Mouse (Mus musculus) inflammation-experienced regulatory T-cells (primary cell): ENCODE measurements around the gene Lcn2. TPM values are rescaled to one million over a fixed set of nuclear protein-coding genes. Genes with fewer than 3 reads are reported as not detected.

Experiments
- polyA plus RNA-seq, 2 experiments: library from polyadenylated mRNA; unstranded; fragments of 100-300 nt; shearing (Covaris generic); gene quantifications; one replicate each; pipeline ENCODE4 v1.2.1; 2017

The Lcn2 gene
- not detected for polyA plus RNA-seq

DNA sequence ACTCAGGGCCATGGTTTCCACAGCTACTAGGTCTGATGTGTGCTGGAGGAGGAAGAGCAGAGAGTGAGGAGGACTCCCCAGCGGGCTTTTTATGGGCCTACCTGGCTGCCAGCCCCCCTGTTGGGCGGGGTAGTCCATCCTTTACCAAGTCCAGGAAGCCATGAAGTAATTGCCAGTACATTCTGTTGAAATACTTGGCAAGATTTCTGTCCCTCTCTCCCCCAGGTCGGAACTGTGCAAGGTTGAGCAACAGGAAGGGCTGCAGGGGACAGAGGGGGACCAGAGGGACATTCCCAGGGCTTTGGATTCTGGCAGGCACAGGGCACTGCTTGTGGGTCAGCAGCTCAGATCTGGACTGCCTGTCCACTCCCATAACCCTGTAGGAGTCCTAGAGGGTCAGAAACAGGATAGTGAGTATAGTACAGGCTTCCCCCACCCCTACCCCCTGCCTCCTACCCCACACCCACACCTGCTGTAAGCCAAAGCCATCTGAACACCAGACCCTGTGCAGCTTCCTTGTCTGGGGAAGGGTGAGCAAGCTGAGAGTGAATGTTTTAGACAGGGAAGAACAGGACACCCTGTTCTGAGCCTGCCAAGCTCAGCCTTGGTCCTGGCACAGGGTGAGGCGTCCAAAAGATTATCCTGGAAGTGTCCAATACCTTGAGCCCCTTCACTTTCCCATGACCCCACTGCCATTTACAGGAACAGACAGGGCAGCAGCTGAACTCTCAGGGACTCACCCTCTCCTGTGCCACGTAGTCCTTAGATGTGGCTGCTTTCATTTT lies at the start of gene Lcn2:
Gene Lcn2, minus strand, starts transcription at position 547 of the 785 bp plus-strand sequence.

GRCm38 (mm10) chr2:32395484-32395945 lies 7.5 kb upstream of the Lcn2 start, which contains the start of gene Ptges2:
Gene Ptges2 (plus strand): TSS chr2:32395896.

DNA sequence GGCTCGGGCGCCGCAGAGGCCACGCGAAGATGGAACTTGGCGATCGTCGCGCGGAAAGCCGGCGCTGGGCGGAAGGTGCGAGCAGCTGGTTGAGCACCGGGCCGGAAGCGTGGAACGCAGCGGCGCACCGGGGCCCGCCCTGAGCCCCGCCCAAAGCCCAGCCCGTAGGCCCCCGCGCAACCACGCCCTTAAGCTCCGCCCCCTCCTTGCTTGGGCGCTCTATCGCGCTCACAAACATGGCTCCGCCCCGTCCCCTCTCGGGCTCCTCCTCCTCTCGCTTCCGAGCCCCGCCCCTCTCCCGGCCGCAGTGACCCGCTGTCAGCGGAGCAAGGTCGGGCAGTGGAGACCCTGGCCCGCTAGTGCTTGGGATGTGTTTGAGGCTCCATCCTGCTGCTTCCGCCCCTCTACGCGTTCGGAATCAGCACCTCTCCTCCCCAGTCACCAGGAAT lies 6.3 kb downstream of the Lcn2 start, which contains the start of gene 1110008P14Rik:
Gene 1110008P14Rik, minus strand, starts transcription at position 164 of the 449 bp plus-strand sequence.

DNA sequence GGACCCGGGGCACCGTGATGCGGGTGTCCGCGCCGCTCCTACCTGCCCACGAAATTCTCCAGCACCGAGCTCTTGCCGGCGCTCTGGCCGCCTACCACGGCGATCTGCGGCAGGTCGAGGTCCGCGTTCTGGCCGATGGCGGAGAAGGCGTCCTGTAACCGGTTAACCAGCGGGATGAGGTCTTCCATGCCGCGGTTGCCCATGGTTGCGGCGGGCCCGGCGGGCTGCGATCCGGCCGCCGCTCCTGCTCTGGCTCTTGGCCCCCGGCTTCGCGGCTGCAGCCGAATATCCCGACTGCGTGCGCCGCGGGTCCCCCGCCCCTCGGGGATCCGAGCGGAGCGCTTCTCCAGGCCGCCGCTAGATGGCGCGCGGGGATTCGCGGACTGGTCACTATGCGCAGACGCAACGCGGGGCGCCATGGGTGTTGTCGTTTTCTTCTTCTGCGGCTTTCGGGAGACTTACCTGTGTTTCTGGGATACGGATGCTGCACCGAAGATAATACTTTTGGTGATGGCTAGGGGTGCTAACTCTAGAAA lies 35.0 kb downstream of the Lcn2 start, which contains the start of gene Dnm1:
Gene Dnm1, minus strand, starts transcription at position 332 of the 536 bp plus-strand sequence.

GRCm38 (mm10) chr2:32352151-32353006 lies 35.7 kb downstream of the Lcn2 start, which contains the start of gene Ciz1:
Gene Ciz1 (plus strand): TSS chr2:32352327.

Other genes starting within 250 kb of the Lcn2 start
- gene Prrc2b, start 237.2 kb downstream of the Lcn2 start, polyA plus RNA-seq = 10 to 100 TPM; 52.6 to 66.4 TPM
- 1 to 10 TPM; 6.6 to 7.3 TPM for gene Pomt1, start 151.7 kb downstream of the Lcn2 start, polyA plus RNA-seq
- gene Uck1, start 128.1 kb downstream of the Lcn2 start, polyA plus RNA-seq = 100 to 1,000 TPM in 1 of 2 experiments, 10 to 100 TPM in 1; 89.9 to 103 TPM
- gene Golga2, start 100.9 kb downstream of the Lcn2 start, polyA plus RNA-seq = 10 to 100 TPM; 41.9 to 42.0 TPM
- 100 to 1,000 TPM; 222 to 264 TPM for gene Swi5, start 100.2 kb downstream of the Lcn2 start, polyA plus RNA-seq
- 100 to 1,000 TPM; 110 to 117 TPM for gene Ciz1, start 35.9 kb downstream of the Lcn2 start, polyA plus RNA-seq
- gene Dnm1, start 34.9 kb downstream of the Lcn2 start, polyA plus RNA-seq = under 1 TPM; 0.07 to 0.88 TPM
- gene 1110008P14Rik, start 6.3 kb downstream of the Lcn2 start, polyA plus RNA-seq = 10 to 100 TPM; 61.9 to 74.2 TPM
- gene Ptges2, start 7.6 kb upstream of the Lcn2 start, polyA plus RNA-seq = 10 to 100 TPM; 17.9 to 24.6 TPM
- 10 to 100 TPM in 1 of 2 experiments, 1 to 10 TPM in 1; 8.7 to 14.3 TPM for gene Naif1, start 62.2 kb upstream of the Lcn2 start, polyA plus RNA-seq
- gene Slc25a25, start 63.2 kb upstream of the Lcn2 start, polyA plus RNA-seq = 10 to 100 TPM; 19.0 to 24.9 TPM
- gene Fam102a, start 147.1 kb upstream of the Lcn2 start, polyA plus RNA-seq = 100 to 1,000 TPM; 112 to 232 TPM
- gene Dpm2, start 182.6 kb upstream of the Lcn2 start, polyA plus RNA-seq = 100 to 1,000 TPM in 1 of 2 experiments, 10 to 100 TPM in 1; 73.9 to 113 TPM
- 1 to 10 TPM in 1 of 2 experiments, under 1 TPM in 1; 0.27 to 1.9 TPM for gene Pip5kl1, start 186.5 kb upstream of the Lcn2 start, polyA plus RNA-seq
- gene 9430097D07Rik, start 187.4 kb upstream of the Lcn2 start, polyA plus RNA-seq = under 1 TPM in 1 of 2 experiments, not detected in 1; 0.94 TPM
- 10 to 100 TPM; 32.7 to 45.6 TPM for gene St6galnac4, start 198.8 kb upstream of the Lcn2 start, polyA plus RNA-seq
- gene St6galnac6, start 211.5 kb upstream of the Lcn2 start, polyA plus RNA-seq = 1 to 10 TPM; 1.8 to 7.4 TPM
- 1 to 10 TPM in 1 of 2 experiments, under 1 TPM in 1; 0.07 to 1.8 TPM for gene Ak1, start 233.5 kb upstream of the Lcn2 start, polyA plus RNA-seq